Mouse (Mus musculus) stomach, embryonic 16.5 days (tissue): ENCODE results near the gene C7. TPM values are rescaled to one million over a fixed set of nuclear protein-coding genes. Genes with fewer than 3 reads are reported as not detected.
A peak's percentile ranks its signal among the peaks of the same experiment; 100 is the strongest.
"Not testable (repeated sequence)": the region's sequence is repeated elsewhere in the genome, so short reads cannot be mapped to it uniquely, and the experiment has no call there.

Source experiments
- ATAC-seq: fragments of 200-750 bp; cut with Nextera tagmentation; 2 replicates; pipeline ENCODE4 v1.8.0; 2017; ENCODE audit warnings: moderate number of reproducible peaks, moderate TSS enrichment; ENCODE audit not compliant: insufficient read depth, low FRiP score
- H3K27ac ChIP-seq: fragments of 300-500 bp; sonication (generic); 2 replicates; pipeline ENCODE4 v1.5.1; 2014; ENCODE audit warnings: low read length
- H3K27me3 ChIP-seq: fragments of 300-500 bp; sonication (generic); 2 replicates; pipeline ENCODE4 v1.6.1; 2014; ENCODE audit warnings: low read length, control low read depth, mixed read lengths; ENCODE audit not compliant: control insufficient read depth, insufficient read depth
- H3K36me3 ChIP-seq: fragments of 300-500 bp; sonication (generic); 2 replicates; pipeline ENCODE4 v1.6.1; 2014; ENCODE audit warnings: low read length; ENCODE audit not compliant: control insufficient read depth, insufficient read depth
- H3K4me1 ChIP-seq: fragments of 300-500 bp; sonication (generic); 2 replicates; pipeline ENCODE4 v1.6.1; 2014; ENCODE audit warnings: low read length, control low read depth, mixed read lengths; ENCODE audit not compliant: control insufficient read depth, insufficient read depth
- H3K4me2 ChIP-seq: fragments of 300-500 bp; sonication (generic); 2 replicates; pipeline ENCODE4 v1.6.1; 2014; ENCODE audit warnings: low read depth, low read length, mixed read lengths
- H3K4me3 ChIP-seq: fragments of 300-500 bp; sonication (generic); replicated peaks from 2 replicates; pipeline ENCODE4 v1.5.1; 2014; ENCODE audit warnings: mild to moderate bottlenecking, low read length
- H3K9ac ChIP-seq: fragments of 300-500 bp; sonication (generic); 2 replicates; pipeline ENCODE4 v1.6.1; 2014; ENCODE audit warnings: low read length
- H3K9me3 ChIP-seq: fragments of 300-500 bp; sonication (generic); replicated peaks from 2 replicates; pipeline ENCODE4 v1.6.1; 2016; ENCODE audit warnings: low read length, control low read depth; ENCODE audit not compliant: control insufficient read depth
- WGBS: fragments of 180-500 bp; shearing (Covaris S2); extraction: QIAGEN DNeasy Blood & Tissue Kit; methylation state at CpG from one replicate; pipeline ENCODE4 v1.1.7; 2014; 5-methylcytosine and 5-hydroxymethylcytosine counted together
- polyA plus RNA-seq: library from polyadenylated mRNA; unstranded; fragments of >200 nt; fragmentation: Nextera tagmentation; extraction: Ambion mirVana; gene quantifications from 2 replicates; pipeline ENCODE4 v1.2.1, GENCODE M21; 2015

The C7 gene
- polyA plus RNA-seq, 1 experiment from 2014 or later: 0.05 TPM

DNA sequence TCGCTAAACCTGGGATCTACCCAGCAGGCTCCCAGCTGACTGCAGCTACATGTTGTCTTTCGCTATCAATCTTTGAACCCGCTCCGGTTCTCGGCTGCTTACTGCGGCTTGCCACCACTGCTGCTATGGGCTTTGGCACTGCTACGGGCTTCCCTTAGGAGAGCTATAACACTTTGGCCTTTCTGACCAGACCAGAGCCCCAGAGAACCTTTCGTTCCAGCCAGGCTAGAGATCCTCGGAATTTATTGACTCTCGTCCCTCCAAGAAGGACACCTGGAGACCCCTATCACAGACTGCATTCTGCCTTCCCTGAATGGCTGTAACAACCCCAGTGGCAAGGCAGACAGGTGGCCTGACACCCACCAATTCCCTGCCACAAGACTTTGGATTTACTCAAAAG lies 26.6 kb upstream of the C7 start:
- ATAC-seq: no peak
- WGBS: 90% methylated on average over 10 of the region's 10 CpGs
- H3K27ac ChIP-seq: no peak overlapping the region

DNA sequence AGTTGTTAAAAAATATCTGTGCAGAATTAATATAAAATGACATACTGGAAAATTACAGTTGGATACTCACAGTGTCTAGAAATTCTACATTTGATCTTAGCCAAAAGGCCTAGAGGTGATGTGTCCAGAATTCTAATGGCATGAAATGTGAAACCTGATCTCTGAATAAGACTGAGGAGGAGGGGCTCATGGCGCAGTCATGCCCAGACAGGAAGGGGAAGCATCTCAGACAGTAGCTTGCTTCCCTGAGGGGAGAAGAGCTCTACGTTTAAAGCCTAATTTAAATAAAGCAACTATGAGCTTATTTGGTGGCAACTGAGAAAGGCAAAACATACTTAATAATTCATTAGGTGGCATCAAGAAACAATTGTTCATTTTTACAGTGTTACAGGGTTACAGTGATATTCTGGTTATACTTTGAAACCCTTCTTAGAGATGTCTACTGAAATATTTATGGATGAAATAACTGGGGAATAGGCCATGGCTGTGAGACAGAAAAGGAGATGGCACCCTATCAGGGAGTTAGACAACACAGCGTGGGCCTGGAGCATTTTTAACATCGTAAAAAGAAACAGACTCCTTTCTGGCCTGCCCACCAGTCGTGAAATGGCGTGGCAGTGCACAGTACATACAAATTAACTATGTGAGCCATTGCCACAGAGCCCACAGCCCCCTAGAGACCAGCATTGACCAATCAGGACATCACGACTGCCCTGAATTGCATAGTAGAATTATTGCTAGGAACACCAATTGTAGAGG lies 25.5 kb upstream of the C7 start:
- no peak for ATAC-seq
- Histone ChIP-seq H3K9me3 (no peaks in the 10 kb centered on the region; the same call in 1 of the 2 replicates), H3K27ac (no peak overlapping the region), H3K4me1 (no peaks in the 10 kb centered on the region), H3K9ac (no peak overlapping the region), H3K27me3 (no peaks in the 10 kb centered on the region), H3K4me2 (no peak overlapping the region), H3K4me3 (no peak overlapping the region), H3K36me3 (no peaks in the 10 kb centered on the region)
- WGBS: 68% methylated on average over 7 of the region's 7 CpGs

More for the DNA sequence above, 26.6 kb upstream of the C7 start:
- no peak overlapping the region for H3K4me2 ChIP-seq
- no peaks in the 10 kb centered on the region for H3K9me3 ChIP-seq
- no peak overlapping the region for H3K9ac ChIP-seq
- H3K36me3 ChIP-seq: no peaks in the 10 kb centered on the region
- H3K27me3 ChIP-seq: no peaks in the 10 kb centered on the region
- H3K4me3 ChIP-seq: no peak overlapping the region
- no peaks in the 10 kb centered on the region for H3K4me1 ChIP-seq

DNA sequence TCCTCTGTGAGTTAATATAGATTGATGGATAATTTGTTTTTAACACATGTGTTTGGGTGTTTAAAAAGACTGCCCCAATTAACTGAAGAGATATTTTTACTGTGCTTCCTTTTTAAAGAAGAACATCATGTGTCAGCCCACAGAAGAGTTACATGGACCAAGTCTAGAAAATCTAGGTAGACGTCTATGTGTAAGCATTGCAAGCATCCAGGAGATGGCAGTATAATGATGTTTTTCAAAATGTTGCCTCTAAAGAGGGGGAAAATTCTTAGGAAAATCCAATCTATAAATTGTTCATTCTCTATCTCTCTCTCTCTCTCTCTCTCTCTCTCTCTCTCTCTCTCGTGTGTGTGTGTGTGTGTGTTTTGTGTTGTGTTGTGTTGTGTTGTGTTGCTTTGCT lies 22.6 kb upstream of the C7 start:
- Histone ChIP-seq H3K4me2 (no peak overlapping the region), H3K4me3 (no peak overlapping the region), H3K4me1 (no peaks in the 10 kb centered on the region), H3K9me3 (no peaks in the 10 kb centered on the region; the same call in 1 of the 2 replicates), H3K36me3 (no peaks in the 10 kb centered on the region), H3K27me3 (no peaks in the 10 kb centered on the region), H3K9ac (no peak overlapping the region), H3K27ac (no peak overlapping the region)
- no peak for ATAC-seq
- 9% methylated on average over 2 of the region's 2 CpGs for WGBS

DNA sequence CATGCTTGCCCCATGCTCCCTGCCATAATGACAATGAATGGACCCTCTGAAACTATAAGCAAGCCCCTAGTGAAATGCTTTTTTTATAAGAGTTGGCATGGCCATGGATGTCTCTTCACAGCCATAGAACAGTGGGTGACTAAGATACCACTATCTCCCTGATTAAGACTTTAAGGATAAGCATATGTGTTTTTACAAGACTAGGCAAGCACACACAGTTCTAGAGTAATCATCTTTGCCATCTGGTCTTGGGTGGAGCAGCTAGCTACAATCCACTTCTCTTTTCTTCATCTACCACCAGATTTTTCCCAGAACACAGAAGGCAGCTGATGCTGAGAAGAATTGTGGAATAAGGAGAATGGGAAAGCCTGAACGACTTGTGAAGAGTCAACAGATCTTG lies 17.7 kb upstream of the C7 start:
- H3K4me2 ChIP-seq: no peak overlapping the region
- no peaks in the 10 kb centered on the region for H3K4me1 ChIP-seq
- no peak overlapping the region for H3K27ac ChIP-seq
- H3K36me3 ChIP-seq: no peaks in the 10 kb centered on the region
- ATAC-seq: no peak
- no peaks in the 10 kb centered on the region; the same call in 1 of the 2 replicates for H3K9me3 ChIP-seq
- H3K27me3 ChIP-seq: no peaks in the 10 kb centered on the region
- 71% methylated on average over 1 of the region's 1 CpGs for WGBS
- H3K9ac ChIP-seq: no peak overlapping the region
- H3K4me3 ChIP-seq: no peak overlapping the region

DNA sequence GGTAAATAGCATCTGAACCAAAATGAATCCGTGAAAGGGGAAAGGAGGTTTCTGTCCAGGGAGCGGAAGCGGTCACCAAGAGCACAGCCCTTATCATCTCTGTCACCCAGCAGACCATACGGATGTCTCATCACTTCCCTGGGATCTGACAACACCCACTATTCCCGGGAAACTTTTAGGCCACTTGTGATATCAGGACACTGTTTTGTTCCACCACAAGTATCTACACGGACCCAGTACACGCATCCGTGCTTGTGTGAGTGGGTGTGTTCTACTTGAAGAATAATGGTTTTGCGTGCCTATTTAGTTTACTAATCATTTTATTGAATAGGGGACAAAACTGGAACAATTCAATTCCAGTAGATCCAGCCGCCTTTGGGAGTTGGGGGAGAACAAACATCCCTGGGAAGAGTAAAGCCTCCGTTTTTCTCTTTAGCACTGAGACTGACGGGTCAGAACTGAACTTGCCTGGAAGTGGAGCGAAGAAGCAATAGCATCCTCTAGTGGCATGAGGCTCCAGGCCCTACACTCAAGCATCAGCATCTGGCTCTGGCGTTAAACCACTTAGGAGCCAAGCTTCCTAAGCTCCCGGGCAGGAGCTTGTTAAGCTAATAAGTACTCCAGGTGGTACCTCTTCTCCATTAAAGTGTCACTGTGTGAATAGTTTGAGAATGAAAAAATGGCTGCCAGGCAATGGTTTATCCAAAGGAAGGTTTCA lies 5.4 kb upstream of the C7 start:
- Histone ChIP-seq H3K4me3 (no peak overlapping the region), H3K4me1 (no peaks in the 10 kb centered on the region), H3K9ac (no peak overlapping the region), H3K27me3 (no peaks in the 10 kb centered on the region), H3K4me2 (no peak overlapping the region), H3K27ac (no peak overlapping the region), H3K9me3 (no peaks in the 10 kb centered on the region), H3K36me3 (no peaks in the 10 kb centered on the region)
- 56% methylated on average over 15 of the region's 15 CpGs for WGBS
- ATAC-seq: no peak

DNA sequence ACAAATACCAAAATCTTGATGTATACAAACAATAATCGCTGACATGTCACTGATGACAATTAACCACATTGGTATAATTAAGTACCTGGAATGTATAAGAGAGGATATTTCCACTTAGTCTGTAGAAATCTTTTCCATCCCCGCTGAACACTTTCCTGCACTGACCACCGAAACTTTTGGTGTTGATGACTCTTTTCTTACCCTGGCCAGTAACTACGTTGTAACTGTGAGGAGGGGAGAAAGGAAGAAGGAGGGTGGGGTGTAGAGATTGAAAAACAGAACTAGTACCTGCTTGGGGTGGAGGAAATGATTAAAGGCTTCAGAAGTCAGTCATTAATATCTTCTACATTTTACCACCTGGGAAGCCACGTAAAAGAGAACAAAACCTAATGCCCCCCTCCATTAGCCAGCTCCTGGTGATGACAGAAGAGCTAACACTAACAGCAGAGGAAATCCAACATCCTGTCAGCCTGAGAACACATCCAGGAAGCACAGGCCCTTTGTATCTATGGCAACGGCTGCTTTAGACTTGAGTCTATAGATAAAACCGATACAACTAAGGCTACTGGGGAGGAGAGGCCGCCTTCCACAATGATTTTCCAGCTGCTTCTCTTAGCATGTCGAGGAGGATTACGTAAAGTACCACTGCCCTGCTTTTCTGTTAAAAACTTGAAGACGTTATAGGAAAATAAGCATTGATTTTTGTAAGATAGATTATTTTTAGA lies 17.8 kb downstream of the C7 start:
- Histone ChIP-seq H3K4me1 (0 out of 2 replicates have a peak, but pooled peaks cover 4% of the 10 kb centered on the region), H3K36me3 (no peaks in the 10 kb centered on the region), H3K27me3 (no peaks in the 10 kb centered on the region), H3K9me3 (no peaks in the 10 kb centered on the region), H3K4me3 (no peak overlapping the region), H3K4me2 (peak overlapping the region; percentile 28; the same call in 1 of the 2 replicates), H3K27ac (no peak overlapping the region), H3K9ac (no peak overlapping the region)
- ATAC-seq: peak; percentile 50
- WGBS: 27% methylated on average over 11 of the region's 11 CpGs

DNA sequence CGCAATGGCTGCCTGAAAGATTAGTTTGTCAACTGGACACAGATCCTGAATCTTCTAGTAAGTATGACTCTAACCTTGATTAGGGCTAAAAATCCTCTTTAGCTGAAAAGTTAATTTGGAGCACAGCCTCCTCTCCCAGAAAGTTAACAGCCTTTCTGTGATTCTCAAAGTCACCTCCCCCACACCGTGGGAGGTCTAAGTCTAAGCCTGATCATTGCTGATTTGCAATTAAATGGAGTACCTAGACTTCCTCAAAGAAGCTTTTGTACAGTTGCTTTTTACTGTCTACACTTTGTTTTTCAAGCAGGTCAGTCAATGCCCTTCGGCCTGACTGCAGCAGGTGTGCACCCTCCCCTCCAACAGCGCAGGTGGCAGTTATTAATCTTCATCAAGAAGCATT lies 34.3 kb downstream of the C7 start:
- Histone ChIP-seq H3K4me2 (no peak overlapping the region), H3K4me1 (no peaks in the 10 kb centered on the region), H3K27ac (no peak overlapping the region), H3K27me3 (no peaks in the 10 kb centered on the region), H3K4me3 (no peak overlapping the region), H3K9me3 (no peaks in the 10 kb centered on the region), H3K9ac (no peak overlapping the region), H3K36me3 (no peaks in the 10 kb centered on the region)
- 84% methylated on average over 4 of the region's 4 CpGs for WGBS
- no peak for ATAC-seq

DNA sequence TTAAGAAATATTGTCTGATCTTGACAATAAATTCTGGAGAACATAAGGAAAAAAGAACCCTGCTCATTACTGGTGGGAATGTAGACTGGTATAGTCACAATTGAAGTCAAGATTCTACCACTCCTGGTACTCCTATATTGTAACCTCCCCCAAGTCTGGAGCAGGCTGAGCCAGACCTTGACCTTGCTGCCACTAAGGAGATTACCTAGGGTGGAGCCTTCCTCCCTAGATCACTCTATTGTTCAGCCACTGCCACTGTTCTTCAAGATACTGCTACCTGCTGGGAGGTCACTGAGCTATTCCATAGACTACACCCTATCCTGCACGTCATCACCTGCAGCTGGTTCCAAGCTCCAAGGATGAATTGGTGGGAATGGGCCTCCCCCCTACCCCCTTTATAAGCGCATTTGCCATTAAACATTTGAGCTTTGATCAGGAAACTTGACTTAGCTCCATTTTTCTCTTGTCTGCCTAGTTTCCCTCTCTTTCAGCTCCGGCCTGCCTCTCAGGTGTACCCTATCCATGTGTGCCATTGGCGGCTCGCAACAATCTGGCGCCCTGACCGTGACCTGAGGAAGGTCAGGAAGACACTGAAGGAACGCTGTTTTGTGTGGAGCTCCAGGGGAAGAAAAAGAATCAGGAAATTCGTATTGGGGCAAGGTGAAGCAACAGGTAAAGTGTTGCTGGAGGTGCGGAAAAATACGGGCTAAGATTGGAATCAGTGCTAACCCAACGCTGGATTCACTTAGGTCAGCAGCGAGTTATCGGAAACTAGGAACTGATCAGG lies 39.9 kb downstream of the C7 start:
- H3K27me3 ChIP-seq, H3K4me2 ChIP-seq, ATAC-seq, H3K27ac ChIP-seq, H3K9ac ChIP-seq, H3K4me3 ChIP-seq, H3K9me3 ChIP-seq, H3K36me3 ChIP-seq, H3K4me1 ChIP-seq: not testable (repeated sequence)
- 91% methylated on average over 14 of the region's 14 CpGs for WGBS
